Mouse (Mus musculus) kidney, embryonic 14.5 days (tissue): ENCODE measurements at regions not wholly inside any gene's neighbourhood (a gene's known extent, or its start where the extent isn't known, plus 50 kb on each side); places are given as distances from the start of the nearest gene placed in this dataset.

Experiments
- ATAC-seq: fragments of 200-750 bp; cut with Nextera tagmentation; 2 replicates; pipeline ENCODE4 v1.8.0; 2017; ENCODE audit warnings: moderate number of reproducible peaks, mild to moderate bottlenecking, moderate TSS enrichment, moderate library complexity; ENCODE audit not compliant: low FRiP score, low TSS enrichment
- H3K27ac ChIP-seq: fragments of 300-500 bp; sonication (generic); 2 replicates; pipeline ENCODE4 v1.5.1; 2014; ENCODE audit warnings: low read depth, mild to moderate bottlenecking, low read length, moderate library complexity, mixed read lengths
- H3K27me3 ChIP-seq: fragments of 300-500 bp; sonication (generic); 2 replicates; pipeline ENCODE4 v1.6.1; 2014; ENCODE audit warnings: mild to moderate bottlenecking, low read length; ENCODE audit not compliant: control insufficient read depth, insufficient read depth
- H3K36me3 ChIP-seq: fragments of 300-500 bp; sonication (generic); 2 replicates; pipeline ENCODE4 v1.6.1; 2014; ENCODE audit warnings: low read length, mixed read lengths; ENCODE audit not compliant: control insufficient read depth, insufficient read depth
- H3K4me1 ChIP-seq: fragments of 300-500 bp; sonication (generic); 2 replicates; pipeline ENCODE4 v1.6.1; 2014; ENCODE audit warnings: low read length, mixed read lengths; ENCODE audit not compliant: control insufficient read depth, insufficient read depth
- H3K4me2 ChIP-seq: fragments of 300-500 bp; sonication (generic); replicated peaks from 2 replicates; pipeline ENCODE4 v1.6.1; 2014; ENCODE audit warnings: low read depth, mild to moderate bottlenecking, low read length
- H3K4me3 ChIP-seq: fragments of 300-500 bp; sonication (generic); 2 replicates; pipeline ENCODE4 v1.5.1; 2014; ENCODE audit warnings: mild to moderate bottlenecking, low read length
- H3K9ac ChIP-seq: fragments of 300-500 bp; sonication (generic); 2 replicates; pipeline ENCODE4 v1.6.1; 2014; ENCODE audit warnings: low read depth, mild to moderate bottlenecking, low read length, moderate library complexity
- H3K9me3 ChIP-seq: fragments of 300-500 bp; sonication (generic); 2 replicates; pipeline ENCODE4 v1.6.1; 2016; ENCODE audit warnings: low read length; ENCODE audit not compliant: control insufficient read depth
- WGBS: fragments of 180-500 bp; shearing (Covaris S2); extraction: QIAGEN DNeasy Blood & Tissue Kit; methylation state at CpG from one replicate; pipeline ENCODE4 v1.1.7; 2014; 5-methylcytosine and 5-hydroxymethylcytosine counted together

- Histone ChIP-seq H3K4me3 (no peak overlapping the region), H3K9ac (no peak overlapping the region), H3K9me3 (peaks cover 3% of the 10 kb centered on the region; the same call in 1 of the 2 replicates), H3K4me1 (no peaks in the 10 kb centered on the region), H3K27me3 (no peaks in the 10 kb centered on the region), H3K4me2 (no peak overlapping the region), H3K36me3 (no peaks in the 10 kb centered on the region), H3K27ac (no peak overlapping the region)
- WGBS, result 87% methylated on average over 2 of the region's 2 CpGs
- no peak for ATAC-seq
Observed at GRCm38 (mm10) chr9:59171576-59171975, 119.8 kb upstream of the Adpgk start.

GRCm38 (mm10) chr9:59163390-59163976, 127.2 kb upstream of the Neo1 start:
- Histone ChIP-seq H3K27me3 (no peaks in the 10 kb centered on the region), H3K9me3 (no peaks in the 10 kb centered on the region), H3K4me1 (no peaks in the 10 kb centered on the region), H3K4me3 (no peak overlapping the region), H3K27ac (no peak overlapping the region), H3K4me2 (no peak overlapping the region), H3K9ac (no peak overlapping the region), H3K36me3 (no peaks in the 10 kb centered on the region)
- 39% methylated on average over 6 of the region's 6 CpGs for WGBS
- no peak for ATAC-seq

- 24% methylated on average over 4 of the region's 4 CpGs for WGBS
- Histone ChIP-seq H3K27me3 (no peaks in the 10 kb centered on the region), H3K4me3 (no peak overlapping the region), H3K27ac (no peak overlapping the region), H3K4me2 (no peak overlapping the region), H3K9me3 (no peaks in the 10 kb centered on the region), H3K9ac (no peak overlapping the region), H3K36me3 (no peaks in the 10 kb centered on the region), H3K4me1 (no peaks in the 10 kb centered on the region)
- ATAC-seq, result no peak
Observed at GRCm38 (mm10) chr9:59162954-59163353, 126.7 kb upstream of the Neo1 start.

- H3K36me3 ChIP-seq, result no peaks in the 10 kb centered on the region
- H3K9ac ChIP-seq, result no peak overlapping the region
- ATAC-seq, result no peak
- H3K4me2 ChIP-seq, result no peak overlapping the region
- WGBS, result 73% methylated on average over 5 of the region's 5 CpGs
- H3K4me3 ChIP-seq, result no peak overlapping the region
- H3K9me3 ChIP-seq, result no peaks in the 10 kb centered on the region
- H3K4me1 ChIP-seq, result no peaks in the 10 kb centered on the region
- no peak overlapping the region for H3K27ac ChIP-seq
- no peaks in the 10 kb centered on the region for H3K27me3 ChIP-seq
Observed at GRCm38 (mm10) chr9:59157663-59158062, 121.4 kb upstream of the Neo1 start.

- no peaks in the 10 kb centered on the region for H3K4me1 ChIP-seq
- no peak overlapping the region for H3K4me2 ChIP-seq
- H3K36me3 ChIP-seq, result no peaks in the 10 kb centered on the region
- ATAC-seq, result no peak
- no peak overlapping the region for H3K27ac ChIP-seq
- no peaks in the 10 kb centered on the region for H3K27me3 ChIP-seq
- H3K9me3 ChIP-seq, result no peaks in the 10 kb centered on the region
- 60% methylated on average over 3 of the region's 3 CpGs for WGBS
- H3K4me3 ChIP-seq, result no peak overlapping the region
- no peak overlapping the region for H3K9ac ChIP-seq
Observed at GRCm38 (mm10) chr9:59153945-59154344, 117.7 kb upstream of the Neo1 start.

- ATAC-seq, result no peak
- no peak overlapping the region for H3K27ac ChIP-seq
- no peaks in the 10 kb centered on the region for H3K9me3 ChIP-seq
- no peaks in the 10 kb centered on the region for H3K27me3 ChIP-seq
- H3K36me3 ChIP-seq, result no peaks in the 10 kb centered on the region
- H3K9ac ChIP-seq, result no peak overlapping the region
- 33% methylated on average over 5 of the region's 5 CpGs for WGBS
- H3K4me1 ChIP-seq, result no peaks in the 10 kb centered on the region
- H3K4me2 ChIP-seq, result no peak overlapping the region
- H3K4me3 ChIP-seq, result no peak overlapping the region
Observed at GRCm38 (mm10) chr9:59153126-59153525, 116.9 kb upstream of the Neo1 start.

- ATAC-seq, result no peak
- 79% methylated on average over 3 of the region's 3 CpGs for WGBS
Observed at GRCm38 (mm10) chr9:59144256-59144800, 108.1 kb upstream of the Neo1 start.

GRCm38 (mm10) chr9:59143610-59144009, 107.4 kb upstream of the Neo1 start:
- ATAC-seq, result no peak
- Histone ChIP-seq H3K4me2 (no peak overlapping the region), H3K36me3 (no peaks in the 10 kb centered on the region), H3K4me3 (no peak overlapping the region), H3K27ac (no peak overlapping the region), H3K4me1 (no peaks in the 10 kb centered on the region), H3K9me3 (no peaks in the 10 kb centered on the region), H3K9ac (no peak overlapping the region), H3K27me3 (no peaks in the 10 kb centered on the region)
- WGBS, result 80% methylated on average over 4 of the region's 4 CpGs

More at GRCm38 (mm10) chr9:59144256-59144800, 108.1 kb upstream of the Neo1 start:
- no peak overlapping the region for H3K27ac ChIP-seq
- H3K9ac ChIP-seq, result no peak overlapping the region
- no peak overlapping the region for H3K4me2 ChIP-seq
- no peaks in the 10 kb centered on the region for H3K9me3 ChIP-seq
- H3K27me3 ChIP-seq, result no peaks in the 10 kb centered on the region
- H3K4me3 ChIP-seq, result no peak overlapping the region
- H3K36me3 ChIP-seq, result no peaks in the 10 kb centered on the region
- no peaks in the 10 kb centered on the region for H3K4me1 ChIP-seq

- Histone ChIP-seq H3K9me3 (no peaks in the 10 kb centered on the region), H3K4me1 (0 out of 2 replicates have a peak, but pooled peaks cover 8% of the 10 kb centered on the region), H3K27me3 (no peaks in the 10 kb centered on the region), H3K4me2 (peak overlapping the region; percentile 23), H3K9ac (no peak overlapping the region), H3K36me3 (no peaks in the 10 kb centered on the region), H3K27ac (peak overlapping the region; percentile 82), H3K4me3 (peak overlapping the region; percentile 8; the same call in 1 of the 2 replicates)
- WGBS, result 9% methylated on average over 15 of the region's 15 CpGs
- ATAC-seq, result peak; percentile 94
Observed at GRCm38 (mm10) chr9:59134171-59135041, 98.2 kb upstream of the Neo1 start.
